11 mouse cellular contexts compared by ENCODE assay signal in the genomic region with DNA sequence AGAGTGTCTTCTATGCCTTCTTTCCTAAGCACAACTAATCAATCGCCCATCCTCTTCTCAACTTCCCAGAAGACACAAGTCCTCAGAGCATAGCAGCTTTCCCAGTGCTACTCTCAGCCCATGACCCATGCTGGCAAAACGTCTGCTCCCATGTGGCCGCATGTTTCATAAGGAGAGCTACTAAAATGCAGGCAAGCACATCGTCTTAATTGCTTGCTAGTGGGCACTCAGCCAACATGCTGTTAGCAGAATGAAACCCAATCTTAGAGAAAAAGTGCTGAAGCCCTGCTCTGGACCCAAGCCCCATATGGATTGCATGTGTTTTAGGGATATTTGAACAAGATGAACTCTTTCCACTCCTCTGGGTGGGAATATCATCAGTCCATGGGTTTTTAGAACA.
DNase-seq lines count a peak whose midpoint lies in the region; ATAC-seq and TF ChIP-seq lines count a peak whose summit lies in the region.
"Had no signal": no experiment of that assay in that cellular context is flagged by ENCODE, and none has a peak within 500 bp of the region (broad histone marks: within the 10 kb centered on the region; RNA-seq: fewer than 3 reads in every experiment).

No protein-coding gene starts in this region.

- TF ChIP-seq CTCF in Patski (IDR thresholded peaks at IDR 0.05), result no peak
- no peak for TF ChIP-seq CTCF in forebrain, postnatal 0 days (IDR thresholded peaks at IDR 0.05; ENCODE audit: low read depth)
- no peak for TF ChIP-seq CTCF in lung, postnatal 0 days (IDR thresholded peaks at IDR 0.05)
- no peak for TF ChIP-seq CTCF in liver, postnatal 0 days (IDR thresholded peaks at IDR 0.05; ENCODE audit: low read depth)

- no peaks in the 10 kb centered on the region for H3K27me3 ChIP-seq in hindbrain, embryonic 12.5 days
- no peaks in the 10 kb centered on the region for H3K27me3 ChIP-seq in hindbrain, embryonic 16.5 days (replicated peaks; ENCODE audit: control insufficient read depth, insufficient read depth, low read length)
- peaks cover 11% of the 10 kb centered on the region for H3K27me3 ChIP-seq in Patski
- H3K27me3 ChIP-seq in forebrain, postnatal 0 days (ENCODE audit: insufficient read depth, low read length), result no peaks in the 10 kb centered on the region
- H3K27me3 ChIP-seq in lung, postnatal 0 days (replicated peaks; ENCODE audit: insufficient read depth, low read length), result no peaks in the 10 kb centered on the region
- no peaks in the 10 kb centered on the region for H3K27me3 ChIP-seq in liver, postnatal 0 days (ENCODE audit: insufficient read depth, low read length)

- no peaks in the 10 kb centered on the region for H3K4me1 ChIP-seq in hindbrain, embryonic 12.5 days
- H3K4me1 ChIP-seq in hindbrain, embryonic 16.5 days (ENCODE audit: control insufficient read depth, insufficient read depth, low read depth, low read length), result no peaks in the 10 kb centered on the region
- no peaks in the 10 kb centered on the region for H3K4me1 ChIP-seq in forebrain, postnatal 0 days (ENCODE audit: insufficient read depth)
- H3K4me1 ChIP-seq in lung, postnatal 0 days (ENCODE audit: insufficient read depth, low read depth, low read length), result peaks cover 4% of the 10 kb centered on the region; the same call in 1 of the 2 replicates
- H3K4me1 ChIP-seq in liver, postnatal 0 days (ENCODE audit: insufficient read depth), result no peaks in the 10 kb centered on the region

- H3K36me3 ChIP-seq in hindbrain, embryonic 12.5 days, result no peaks in the 10 kb centered on the region
- H3K36me3 ChIP-seq in hindbrain, embryonic 16.5 days (ENCODE audit: control insufficient read depth, insufficient read depth, low read length), result no peaks in the 10 kb centered on the region
- H3K36me3 ChIP-seq in forebrain, postnatal 0 days (ENCODE audit: insufficient read depth), result no peaks in the 10 kb centered on the region
- H3K36me3 ChIP-seq in lung, postnatal 0 days (ENCODE audit: insufficient read depth, low read length), result no peaks in the 10 kb centered on the region
- H3K36me3 ChIP-seq in liver, postnatal 0 days (replicated peaks; ENCODE audit: insufficient read depth, low read length), result no peaks in the 10 kb centered on the region

- peak; percentile 22 for DNase-seq in Patski (ENCODE audit: low read depth, low spot score)
- DNase-seq in forebrain, postnatal 0 days, result peak; percentile 55
- DNase-seq in lung, postnatal 0 days (ENCODE audit: low spot score), result peak; percentile 68
- DNase-seq in liver, postnatal 0 days, result no peak
- DNase-seq: right cerebral cortex, postnatal 25 days had no signal

- no peak overlapping the region for H3K9ac ChIP-seq in hindbrain, embryonic 12.5 days
- no peak overlapping the region for H3K9ac ChIP-seq in hindbrain, embryonic 16.5 days (ENCODE audit: low read depth, low read length)
- H3K9ac ChIP-seq in forebrain, postnatal 0 days, result no peak overlapping the region
- H3K9ac ChIP-seq in lung, postnatal 0 days (replicated peaks; ENCODE audit: low read depth), result no peak overlapping the region
- no peak overlapping the region for H3K9ac ChIP-seq in liver, postnatal 0 days (replicated peaks)

- in situ Hi-C loops in Patski (cut with MboI; ENCODE audit: low pct_unique_long_range_greater_than_20kb), result no loop called here

- peak; percentile 58; the same call in 1 of the 2 replicates for ATAC-seq in hindbrain, embryonic 12.5 days (ENCODE audit: low FRiP score)
- ATAC-seq in hindbrain, embryonic 16.5 days, result no peak
- peak; percentile 80 for ATAC-seq in Patski
- ATAC-seq in forebrain, postnatal 0 days, result peak; percentile 48; the same call in 1 of the 2 replicates
- peak; percentile 71 for ATAC-seq in lung, postnatal 0 days
- ATAC-seq in megakaryocyte, adult 5-6 weeks (ENCODE audit: poor library complexity, severe bottlenecking), result no peak
- ATAC-seq in liver, postnatal 0 days, result no peak
- no peak for ATAC-seq in activated CD4-positive, CD25-positive, alpha-beta regulatory T cell, adult 4 months
- ATAC-seq: intestine, postnatal 0 days had no signal

- no peak overlapping the region for H3K4me3 ChIP-seq in hindbrain, embryonic 12.5 days
- no peak overlapping the region for H3K4me3 ChIP-seq in hindbrain, embryonic 16.5 days (ENCODE audit: low read length)
- H3K4me3 ChIP-seq in forebrain, postnatal 0 days (ENCODE audit: low read depth, low read length), result no peak overlapping the region
- H3K4me3 ChIP-seq in lung, postnatal 0 days (ENCODE audit: low read depth, low read length), result no peak overlapping the region
- no peak overlapping the region for H3K4me3 ChIP-seq in liver, postnatal 0 days (ENCODE audit: low read depth, low read length)
- H3K4me3 ChIP-seq: erythroblast, embryonic 14.5 days had no signal

- H3K4me2 ChIP-seq in hindbrain, embryonic 12.5 days (replicated peaks), result no peak overlapping the region
- H3K4me2 ChIP-seq in hindbrain, embryonic 16.5 days (ENCODE audit: low read length), result no peak overlapping the region
- H3K4me2 ChIP-seq in forebrain, postnatal 0 days (ENCODE audit: low read depth), result no peak overlapping the region
- peak overlapping the region; percentile 23 for H3K4me2 ChIP-seq in lung, postnatal 0 days (replicated peaks; ENCODE audit: low read depth, low read length)
- no peak overlapping the region for H3K4me2 ChIP-seq in liver, postnatal 0 days (ENCODE audit: low read depth, low read length)

- CTCF ChIA-PET in Patski (lab: Charles Lee), result interaction anchor here (1.6 kb wide), 1 partner anchor 21 kb away, joined by 3 read pairs; no protein-coding TSS in a partner anchor

- no peak overlapping the region for H3K27ac ChIP-seq in hindbrain, embryonic 12.5 days
- no peak overlapping the region for H3K27ac ChIP-seq in hindbrain, embryonic 16.5 days (ENCODE audit: low read depth, low read length)
- H3K27ac ChIP-seq in forebrain, postnatal 0 days (ENCODE audit: low read depth, low read length), result no peak overlapping the region
- no peak overlapping the region for H3K27ac ChIP-seq in lung, postnatal 0 days (ENCODE audit: low read length)
- H3K27ac ChIP-seq in liver, postnatal 0 days (ENCODE audit: low read depth), result no peak overlapping the region

- 45% methylated on average over 4 of the region's 4 CpGs for WGBS in hindbrain, embryonic 12.5 days
- WGBS in hindbrain, embryonic 16.5 days, result 36% methylated on average over 4 of the region's 4 CpGs
- 17% methylated on average over 4 of the region's 4 CpGs for WGBS in forebrain, postnatal 0 days
- 28% methylated on average over 4 of the region's 4 CpGs for WGBS in lung, postnatal 0 days
- WGBS in liver, postnatal 0 days (ENCODE audit: insufficient replicate concordance), result 69% methylated on average over 4 of the region's 4 CpGs

- TF ChIP-seq EP300 in lung, postnatal 0 days (IDR thresholded peaks at IDR 0.05), result no peak
- TF ChIP-seq EP300 in liver, postnatal 0 days (IDR thresholded peaks at IDR 0.05; ENCODE audit: low read depth), result no peak

- no peaks in the 10 kb centered on the region for H3K9me3 ChIP-seq in hindbrain, embryonic 12.5 days (replicated peaks)
- H3K9me3 ChIP-seq in hindbrain, embryonic 16.5 days (ENCODE audit: control insufficient read depth, low read length), result no peaks in the 10 kb centered on the region
- H3K9me3 ChIP-seq in forebrain, postnatal 0 days (ENCODE audit: low read length), result no peaks in the 10 kb centered on the region
- H3K9me3 ChIP-seq in lung, postnatal 0 days (ENCODE audit: low read length), result no peaks in the 10 kb centered on the region
- no peaks in the 10 kb centered on the region for H3K9me3 ChIP-seq in liver, postnatal 0 days (ENCODE audit: low read length)

- POLR2A ChIA-PET in Patski (lab: Charles Lee), result no interaction called here

Comparison
In these comparisons a context has a peak if more than half of its experiments do, and no peak if none do; other contexts are left out.
1. ATAC-seq: peak in hindbrain, embryonic 12.5 days (single experiment), Patski (single experiment), forebrain, postnatal 0 days (single experiment) and lung, postnatal 0 days (single experiment); none in hindbrain, embryonic 16.5 days (single experiment), megakaryocyte, adult 5-6 weeks (single experiment), liver, postnatal 0 days (single experiment) and activated CD4-positive, CD25-positive, alpha-beta regulatory T cell, adult 4 months (single experiment).